Mouse (Mus musculus) central nervous system, embryonic 11.5 days (tissue): ENCODE results near the gene Nfil3. TPM values are rescaled to one million over a fixed set of nuclear protein-coding genes. Genes with fewer than 3 reads are reported as not detected.

ENCODE experiments used
- polyA plus RNA-seq: library from polyadenylated mRNA; depleted of rRNA; stranded (reverse); fragments of >200 nt; gene quantifications from 2 replicates; pipeline ENCODE4 v1.2.3, GENCODE M21; 2012; rRNA removed

The Nfil3 gene
- polyA plus RNA-seq, result 8.2 and 10.9 TPM in 2 replicates

GRCm38 (mm10) chr13:52980951-52981421 lies at the start of gene Nfil3:
TSS of gene Nfil3 (minus strand) at chr13:52981073.

GRCm38 (mm10) chr13:52929209-52930171 lies 51.4 kb downstream of the Nfil3 start, which contains the start of gene Auh:
TSS of gene Auh (minus strand) at chr13:52929681.

Other genes starting within 250 kb of the Nfil3 start
- gene Auh, start 51.4 kb downstream of the Nfil3 start, polyA plus RNA-seq, result 31.8 and 31.9 TPM in 2 replicates